Mouse (Mus musculus): ENCODE results near the gene Lep. TPM values are rescaled to one million over a fixed set of nuclear protein-coding genes. Genes with fewer than 3 reads are reported as not detected.

Gene Lep
- 10 to 100 TPM in 1 of 2 experiments, under 1 TPM in 1; 0.83 to 56.5 TPM for total RNA-seq (2021)
- long read RNA-seq, experiment 1, transcript Lep-201 (3 exons, 3,259 nt) = major isoform, 54 of 74 reads
- long read RNA-seq, experiment 1, partial matches to known transcripts = 3 of 74 reads
- long read RNA-seq, experiment 1, other reads (novel, unspliced or antisense) = 17 of 74 reads
- long read RNA-seq, experiment 2, transcript Lep-201 (3 exons, 3,259 nt) = major isoform, 8 of 10 reads
- long read RNA-seq, experiment 2, partial matches to known transcripts = 1 of 10 reads
- long read RNA-seq, experiment 2, other reads (novel, unspliced or antisense) = 1 of 10 reads

DNA sequence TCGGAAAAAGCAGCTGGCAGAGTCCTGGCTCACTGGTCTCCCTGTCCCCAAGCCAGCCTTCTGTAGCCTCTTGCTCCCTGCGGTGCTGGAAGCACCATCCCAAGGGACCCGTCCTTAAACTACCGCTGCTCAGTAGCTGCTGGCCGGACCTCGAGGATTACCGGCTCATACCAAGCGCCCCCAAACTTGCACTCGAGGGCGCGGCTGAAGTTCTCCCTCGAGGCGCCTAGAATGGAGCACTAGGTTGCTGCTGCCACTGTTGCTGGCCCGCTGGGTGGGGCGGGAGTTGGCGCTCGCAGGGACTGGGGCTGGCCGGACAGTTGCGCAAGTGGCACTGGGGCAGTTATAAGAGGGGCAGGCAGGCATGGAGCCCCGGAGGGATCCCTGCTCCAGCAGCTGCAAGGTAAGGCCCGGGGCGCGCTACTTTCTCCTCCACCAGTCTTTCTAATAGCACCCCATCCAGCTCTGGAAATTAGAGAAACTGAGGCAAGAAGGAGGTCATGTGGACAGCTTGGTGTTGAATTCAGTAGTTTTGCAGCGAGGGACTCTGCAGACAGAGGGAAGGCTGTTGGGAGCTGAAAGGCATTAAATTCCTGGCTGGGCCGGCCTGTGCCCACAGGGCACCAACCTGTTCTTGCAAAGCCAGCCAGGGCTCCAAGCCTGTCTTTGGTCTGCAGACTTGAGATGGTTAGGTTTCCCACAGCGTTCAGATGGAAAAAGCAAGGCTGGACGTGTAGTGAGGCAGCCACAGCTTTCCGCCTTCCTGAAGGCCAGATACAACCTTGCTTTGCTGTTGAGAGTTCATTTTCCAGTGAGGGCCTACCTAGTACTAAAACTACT lies at the start of gene Lep:
Gene Lep (plus strand): TSS at position 375 of the 840 bp plus-strand sequence.
- peak in 1 of 2 experiments; percentile 38 for DNase-seq (ENCODE audit: low spot score in 2 of 2)

DNA sequence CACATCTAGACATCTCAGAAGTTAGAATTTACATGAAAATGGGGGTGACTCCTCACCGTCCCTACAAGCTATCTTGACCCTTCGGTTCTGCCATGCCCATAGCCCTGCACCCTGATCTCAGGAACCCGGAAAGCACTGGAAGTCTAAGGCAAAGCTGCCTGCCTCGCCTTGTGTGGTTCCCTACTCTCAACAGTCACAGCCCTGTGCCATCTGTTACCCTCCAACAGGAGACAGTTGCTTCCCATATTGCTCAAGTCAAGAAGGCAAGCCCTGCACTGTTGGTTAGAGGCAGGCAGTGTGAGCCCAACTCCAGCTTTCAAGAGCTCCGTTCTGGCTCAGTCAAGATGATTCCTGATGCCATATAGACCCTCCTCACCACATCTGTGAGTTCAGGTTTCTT lies 48.4 kb upstream of the Lep start:
- no peak for DNase-seq (ENCODE audit: low spot score in 2 of 2)

DNA sequence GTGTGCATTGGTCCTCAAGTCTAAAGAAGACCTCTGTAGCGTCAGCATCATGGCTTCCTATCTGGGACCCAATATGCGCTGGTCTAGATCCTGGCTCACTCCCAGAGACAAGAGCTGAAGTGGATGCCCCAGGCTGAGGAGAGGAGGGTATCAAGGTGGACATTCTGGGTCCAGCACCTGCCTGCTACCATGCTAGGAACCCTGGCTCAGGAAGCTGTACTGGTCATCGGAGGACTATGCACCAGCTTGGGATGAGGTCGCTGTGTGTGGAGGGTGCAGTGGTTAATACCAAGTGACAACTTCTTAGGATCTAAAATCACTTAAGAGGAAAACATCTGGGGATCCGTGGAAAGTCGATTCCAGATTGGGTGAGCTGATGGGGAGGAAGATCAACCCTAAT lies 46.8 kb upstream of the Lep start:
- no peak for DNase-seq (ENCODE audit: low spot score in 2 of 2)

DNA sequence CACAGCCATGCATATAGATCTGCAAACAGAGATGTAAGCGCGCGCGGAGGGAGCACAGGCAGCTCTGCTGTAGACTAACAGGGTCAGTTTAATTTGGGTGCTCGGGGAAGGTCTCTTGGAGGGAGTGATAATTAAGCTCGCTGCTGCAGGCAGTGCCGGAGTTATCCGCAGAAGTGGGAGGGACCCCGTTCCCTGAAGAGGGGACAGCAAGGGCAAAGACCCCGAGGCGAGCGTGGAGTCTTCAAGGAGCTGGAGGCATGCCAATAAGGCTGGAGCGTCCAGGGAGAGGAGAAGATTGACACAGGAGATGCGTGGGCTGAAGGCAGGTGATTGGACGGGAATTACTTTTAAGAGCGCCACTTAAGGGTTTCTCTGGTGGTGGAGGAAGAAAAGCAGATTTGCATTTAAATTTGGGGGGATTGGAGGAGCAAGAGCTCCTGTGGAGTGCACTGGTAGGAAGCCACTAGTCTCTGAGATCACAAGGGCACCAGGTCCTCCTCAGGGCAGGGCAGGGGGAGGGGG lies 43.1 kb upstream of the Lep start:
- DNase-seq (ENCODE audit: low spot score in 2 of 2) = no peak

DNA sequence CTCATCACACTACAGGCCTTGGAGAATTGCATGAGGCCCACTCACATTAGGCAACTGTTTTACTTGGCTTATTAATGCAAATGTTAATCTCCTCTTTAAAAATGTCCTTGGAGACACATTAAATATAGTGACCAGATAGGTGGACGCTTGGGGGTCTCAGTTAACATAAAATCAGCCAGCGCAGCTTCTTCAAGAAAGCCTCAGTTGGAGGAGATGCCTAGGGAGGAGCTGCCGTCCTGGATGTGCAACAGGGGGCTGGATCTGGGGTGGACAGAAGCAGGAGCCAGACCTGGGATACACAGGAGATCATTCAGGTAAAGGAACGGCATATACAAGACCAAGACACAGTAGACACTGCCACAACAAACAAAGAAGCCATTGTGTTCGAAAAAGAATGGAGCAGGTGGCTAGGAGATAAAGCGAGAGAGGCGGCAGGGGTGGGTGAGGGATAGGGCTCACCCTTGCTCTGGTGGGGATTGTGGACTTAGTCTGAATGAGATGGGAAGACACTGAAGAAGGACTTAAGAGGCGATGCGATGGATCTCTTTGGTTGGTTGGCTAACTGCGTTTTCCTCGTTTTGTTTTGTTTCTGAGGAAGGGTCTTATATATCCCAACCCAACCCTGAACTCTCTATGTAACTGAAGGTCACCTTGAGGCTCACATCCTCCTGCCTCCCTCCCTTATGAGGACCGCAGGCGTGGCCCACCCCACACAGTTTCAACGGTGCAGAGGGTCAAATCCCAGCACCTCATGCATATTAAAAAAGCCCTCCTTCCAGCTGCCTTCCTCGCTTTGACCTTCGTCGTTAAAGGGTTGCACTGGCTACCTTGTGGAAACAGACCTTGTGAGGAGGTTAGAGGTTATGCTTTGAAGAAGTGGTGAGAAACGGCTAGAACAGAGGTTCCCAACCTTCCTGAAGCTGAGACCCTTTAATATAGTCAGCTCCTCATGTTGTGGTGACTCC lies 40.0 kb upstream of the Lep start:
- DNase-seq (ENCODE audit: low spot score in 2 of 2) = no peak

DNA sequence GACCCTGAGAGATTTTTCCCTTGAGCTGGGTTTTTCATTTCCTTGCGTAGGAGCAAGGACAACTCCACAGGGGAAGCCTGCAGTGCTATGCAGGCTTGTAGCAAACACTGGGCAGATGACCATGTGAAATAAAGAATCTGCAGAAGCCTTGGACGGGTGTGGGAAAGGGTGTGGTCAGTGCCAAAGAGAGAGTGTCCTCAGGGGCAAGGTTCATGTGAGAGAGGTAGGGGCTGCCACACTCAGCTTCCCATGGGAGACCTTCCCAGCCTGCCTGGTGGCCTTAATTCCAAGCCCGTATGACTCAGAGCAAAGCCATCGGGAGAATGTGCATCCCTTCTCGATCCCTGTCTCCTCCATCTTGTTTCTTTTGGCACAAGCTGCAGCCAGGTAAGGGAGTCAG lies 39.1 kb upstream of the Lep start:
- DNase-seq (ENCODE audit: low spot score in 2 of 2) = no peak

DNA sequence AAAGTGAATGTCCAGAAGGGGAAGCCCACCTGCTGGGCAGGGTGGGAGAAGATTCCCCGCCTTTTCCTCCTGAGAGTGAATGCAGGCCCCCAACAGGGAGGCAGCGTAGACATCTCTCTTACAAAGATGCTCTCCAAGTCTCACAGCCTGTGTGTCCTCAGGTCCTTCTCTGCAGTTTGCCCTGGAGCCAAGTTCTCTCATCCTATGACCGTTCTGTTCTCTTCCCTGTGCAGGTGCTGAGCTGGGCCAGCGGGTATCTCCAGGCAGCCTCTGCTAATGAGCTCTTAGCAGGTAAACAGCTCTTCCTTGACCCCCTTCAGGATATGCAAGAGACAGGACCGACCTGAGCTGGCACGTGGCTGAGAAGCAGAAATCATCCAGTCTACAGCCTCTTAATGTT lies 38.5 kb upstream of the Lep start:
- no peak for DNase-seq (ENCODE audit: low spot score in 2 of 2)

DNA sequence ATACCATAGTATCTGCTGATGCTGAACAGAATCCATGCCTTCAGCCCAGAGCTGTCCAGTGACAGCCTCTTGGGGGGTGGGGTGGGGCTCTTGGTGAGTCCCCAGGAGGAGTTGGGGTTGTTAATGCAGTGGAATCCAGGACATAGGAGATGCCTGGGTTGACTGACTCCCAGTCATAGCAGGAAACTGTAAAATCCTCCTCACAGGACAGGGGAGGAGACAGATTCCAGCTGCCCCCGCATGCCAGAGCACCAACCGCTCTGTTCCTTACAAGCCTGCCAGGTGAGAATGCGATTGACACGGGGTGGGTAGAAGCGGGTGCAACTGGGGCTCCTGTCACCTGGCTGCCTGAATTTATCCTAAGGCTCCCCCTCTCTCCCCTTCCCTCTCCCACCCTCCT lies 37.9 kb upstream of the Lep start:
- DNase-seq (ENCODE audit: low spot score in 2 of 2) = no peak

DNA sequence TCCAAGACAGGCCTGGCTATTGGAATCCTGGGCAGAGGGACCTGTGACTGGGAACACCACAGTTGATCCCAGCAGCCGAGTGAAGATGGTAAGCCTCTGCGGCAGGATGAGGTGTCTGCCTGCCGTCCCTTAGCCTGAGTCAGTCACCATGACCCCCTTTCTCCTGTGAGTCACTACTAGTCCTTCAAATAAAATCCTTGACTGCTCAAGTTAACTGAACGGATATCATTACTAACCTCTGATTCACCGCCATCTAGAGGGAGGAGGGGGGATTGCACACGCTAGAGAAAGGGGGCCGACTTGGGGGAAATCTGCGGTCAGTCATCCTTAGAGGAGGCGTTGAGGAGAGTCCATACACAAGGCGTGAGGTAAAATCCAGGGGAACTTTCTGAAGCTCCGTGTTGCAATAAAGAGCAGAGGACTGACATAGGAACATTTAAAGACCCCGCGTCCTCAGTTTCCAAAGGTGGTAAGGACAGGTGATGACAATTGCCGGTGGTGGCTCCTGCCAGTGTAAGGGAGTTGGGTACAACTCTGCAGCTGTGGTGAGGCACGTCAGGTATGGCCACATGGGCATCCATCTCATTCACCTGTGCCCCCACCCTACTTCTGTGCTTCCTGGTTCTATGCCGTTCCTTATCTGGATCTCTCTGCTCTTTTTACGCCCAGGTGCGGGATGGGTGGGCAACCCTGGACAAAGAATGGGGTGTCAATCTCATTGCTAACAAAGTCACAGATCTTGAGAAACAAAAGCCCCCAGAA lies 36.6 kb upstream of the Lep start:
- peak; percentile 55 to 63 for DNase-seq (ENCODE audit: low spot score in 2 of 2)

DNA sequence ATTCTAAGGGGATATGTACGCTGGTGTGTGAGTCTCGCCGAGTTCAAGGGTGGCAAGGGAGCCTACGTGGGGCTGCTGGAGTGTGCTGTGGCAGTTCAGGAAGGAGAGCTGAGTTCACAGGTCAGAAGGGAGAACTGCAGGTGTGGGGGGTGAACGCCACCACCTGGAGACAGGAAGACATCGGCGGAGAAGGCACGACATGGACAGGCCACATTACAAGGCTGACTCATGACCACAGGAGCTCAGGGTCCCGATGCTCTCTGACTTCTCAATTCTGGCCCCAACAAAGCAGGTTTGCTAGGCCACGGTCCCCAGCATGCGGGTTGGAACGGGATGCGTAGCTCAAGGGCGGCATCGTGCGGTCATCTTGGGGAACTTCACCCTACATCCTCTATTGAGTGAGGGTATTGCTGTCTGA lies 36.0 kb upstream of the Lep start:
- DNase-seq (ENCODE audit: low spot score in 2 of 2) = peak; percentile 75 to 77

DNA sequence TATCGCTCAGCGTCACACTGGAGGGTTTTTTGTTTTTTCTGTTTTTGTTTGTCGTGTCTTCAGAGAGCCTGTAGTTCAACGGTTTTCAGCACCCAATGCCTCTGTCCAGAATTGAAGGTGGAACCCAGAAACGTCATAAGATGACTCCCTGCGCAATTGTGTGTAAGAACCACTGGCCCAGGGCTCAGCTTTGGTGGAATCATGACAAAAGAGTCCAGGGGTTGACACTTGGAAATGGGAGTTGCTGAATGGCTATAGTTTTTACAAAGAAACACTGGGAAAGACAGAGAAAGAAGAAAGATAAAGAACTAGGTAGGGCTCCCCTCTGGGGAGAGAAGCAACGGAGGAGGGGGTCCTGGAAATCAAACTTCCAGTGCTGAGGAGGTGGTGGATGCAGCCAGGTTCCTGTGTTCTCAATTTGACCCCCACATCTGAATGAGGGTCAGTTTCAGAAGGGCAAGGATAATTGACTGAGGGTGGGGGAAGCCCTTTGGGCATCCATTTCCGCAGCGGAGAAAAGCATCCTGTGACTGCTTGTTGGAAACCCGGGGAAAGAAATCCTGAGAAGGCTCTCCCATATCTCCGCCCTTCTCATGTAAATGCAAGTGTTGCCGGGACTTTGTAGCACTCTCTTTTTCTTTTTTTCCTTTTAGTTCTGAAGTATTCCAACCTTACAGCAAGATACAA lies 34.1 kb upstream of the Lep start:
- no peak for DNase-seq (ENCODE audit: low spot score in 2 of 2)

DNA sequence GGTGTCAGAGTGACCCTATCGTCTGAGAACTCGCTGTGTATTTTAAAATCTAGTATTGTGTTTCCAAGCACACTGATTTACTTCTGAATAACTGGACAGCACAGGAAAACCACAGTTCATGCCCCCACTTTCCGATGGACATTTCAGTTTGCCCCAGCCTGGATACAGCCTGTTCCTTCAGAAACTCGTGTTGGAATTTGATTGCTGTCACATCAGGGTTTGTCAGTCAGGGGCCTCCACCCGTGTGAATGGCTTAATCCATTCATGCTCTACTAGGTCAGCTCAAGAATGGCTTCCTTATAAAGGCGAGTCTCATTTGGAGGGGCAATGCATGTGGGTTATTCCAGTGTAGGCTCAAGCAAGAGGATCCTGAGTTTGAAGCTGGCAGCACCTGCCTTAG lies 33.3 kb upstream of the Lep start:
- DNase-seq (ENCODE audit: low spot score in 2 of 2) = no peak

DNA sequence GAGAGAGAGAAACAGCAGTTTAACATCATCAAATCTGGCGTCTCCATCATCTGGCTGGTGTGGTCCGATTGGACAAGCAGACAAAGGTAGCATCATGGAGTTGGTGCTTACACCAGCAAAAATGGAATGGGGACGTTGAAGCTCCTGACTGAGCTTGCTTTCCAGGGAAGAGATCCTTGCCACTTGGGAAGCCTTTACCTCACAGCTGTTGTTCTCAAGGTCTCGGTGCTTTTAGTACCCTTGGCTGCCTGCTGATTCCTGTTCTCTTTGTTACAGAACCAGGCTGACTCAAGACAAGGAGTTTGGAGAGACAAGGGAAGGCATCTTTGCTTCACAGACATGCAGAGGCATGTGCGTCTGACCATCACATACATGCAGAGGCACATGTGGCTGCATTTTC lies 31.9 kb upstream of the Lep start:
- no peak for DNase-seq (ENCODE audit: low spot score in 2 of 2)

DNA sequence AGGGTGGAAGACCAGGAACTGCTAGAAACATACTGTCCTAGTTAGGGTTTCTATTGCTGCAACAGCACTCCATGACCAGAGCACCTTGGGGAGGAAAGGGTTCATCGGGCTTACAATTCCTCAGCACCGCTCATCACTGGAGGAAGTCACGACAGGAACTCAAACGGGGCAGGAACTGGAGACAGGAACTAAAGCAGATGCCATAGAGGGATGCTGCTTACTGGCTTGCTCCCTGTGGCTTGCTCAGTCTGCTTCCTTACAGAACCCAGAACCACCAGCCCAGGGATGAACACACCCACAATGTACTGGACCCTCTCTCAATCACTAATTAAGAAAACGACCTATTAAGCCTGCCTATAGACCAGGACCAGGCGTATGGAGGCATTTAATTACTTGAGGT lies 30.5 kb upstream of the Lep start:
- no peak for DNase-seq (ENCODE audit: low spot score in 2 of 2)

DNA sequence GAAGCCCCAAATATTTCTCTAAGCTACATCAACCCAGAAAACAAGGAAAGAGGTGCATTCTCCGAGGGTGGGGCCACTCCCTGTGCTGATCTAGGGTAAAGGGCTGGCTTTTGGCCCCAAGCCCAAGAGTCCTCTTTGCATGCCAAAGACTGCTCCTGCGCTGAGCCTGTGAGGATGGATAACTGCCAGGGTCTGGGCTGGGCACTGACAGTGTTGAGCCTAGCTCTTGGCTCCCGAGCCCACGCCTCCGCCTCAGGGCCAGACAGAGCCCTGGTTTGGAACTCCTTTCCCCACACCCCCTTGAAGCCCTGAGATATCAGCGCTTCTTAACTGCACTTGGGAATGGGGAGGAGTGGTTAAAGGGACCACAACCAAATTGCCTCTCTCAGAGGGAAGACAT lies 28.8 kb upstream of the Lep start:
- peak in 1 of 2 experiments; percentile 57 for DNase-seq (ENCODE audit: low spot score in 2 of 2)

DNA sequence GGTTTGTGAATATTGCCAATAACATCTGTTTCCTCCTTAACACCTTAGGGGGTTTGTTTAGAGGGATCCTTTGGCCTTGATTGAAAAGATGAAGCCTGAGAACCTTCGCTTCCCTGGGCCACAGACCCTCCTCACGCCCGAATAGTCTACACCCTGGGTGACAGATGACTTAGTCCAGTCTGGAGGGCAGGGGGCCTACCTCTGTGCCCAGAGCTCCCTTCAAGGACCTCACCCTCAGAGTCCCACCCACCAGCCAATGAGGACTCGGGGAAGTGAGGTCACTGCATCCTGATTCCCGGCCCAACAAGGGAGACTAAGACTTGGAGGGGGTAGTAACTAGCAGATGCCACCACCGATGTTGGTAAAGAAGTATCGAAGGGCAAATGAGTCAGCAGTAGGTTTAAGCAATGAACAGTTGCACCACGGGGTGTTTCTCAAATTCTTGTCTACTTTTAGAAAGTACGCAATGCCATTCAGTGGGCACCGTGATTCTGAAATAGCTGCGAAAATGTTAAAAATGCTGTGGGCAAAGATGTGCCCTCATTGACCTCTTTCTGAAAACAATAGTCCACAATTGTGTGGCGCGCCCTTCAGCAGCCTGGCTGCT lies 28.2 kb upstream of the Lep start:
- no peak for DNase-seq (ENCODE audit: low spot score in 2 of 2)

DNA sequence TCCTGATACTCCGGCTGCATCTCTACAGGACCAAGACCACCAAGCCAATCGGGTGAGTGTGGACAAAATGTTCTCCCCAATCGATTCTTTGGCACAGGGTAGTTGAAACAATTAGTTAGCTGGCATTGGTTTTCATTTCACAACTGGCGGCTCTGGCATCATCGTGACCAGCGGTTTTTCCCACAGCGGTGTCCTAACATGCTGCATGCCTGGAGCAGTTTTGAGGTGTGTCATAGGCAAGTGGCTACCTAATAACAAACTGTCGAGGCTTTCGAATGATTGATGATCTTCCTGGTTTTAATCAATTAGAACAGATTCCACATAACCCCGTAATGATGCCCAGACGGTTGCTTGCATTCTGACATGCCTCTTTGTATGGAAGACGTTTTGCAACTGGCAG lies 27.6 kb upstream of the Lep start:
- no peak for DNase-seq (ENCODE audit: low spot score in 2 of 2)

DNA sequence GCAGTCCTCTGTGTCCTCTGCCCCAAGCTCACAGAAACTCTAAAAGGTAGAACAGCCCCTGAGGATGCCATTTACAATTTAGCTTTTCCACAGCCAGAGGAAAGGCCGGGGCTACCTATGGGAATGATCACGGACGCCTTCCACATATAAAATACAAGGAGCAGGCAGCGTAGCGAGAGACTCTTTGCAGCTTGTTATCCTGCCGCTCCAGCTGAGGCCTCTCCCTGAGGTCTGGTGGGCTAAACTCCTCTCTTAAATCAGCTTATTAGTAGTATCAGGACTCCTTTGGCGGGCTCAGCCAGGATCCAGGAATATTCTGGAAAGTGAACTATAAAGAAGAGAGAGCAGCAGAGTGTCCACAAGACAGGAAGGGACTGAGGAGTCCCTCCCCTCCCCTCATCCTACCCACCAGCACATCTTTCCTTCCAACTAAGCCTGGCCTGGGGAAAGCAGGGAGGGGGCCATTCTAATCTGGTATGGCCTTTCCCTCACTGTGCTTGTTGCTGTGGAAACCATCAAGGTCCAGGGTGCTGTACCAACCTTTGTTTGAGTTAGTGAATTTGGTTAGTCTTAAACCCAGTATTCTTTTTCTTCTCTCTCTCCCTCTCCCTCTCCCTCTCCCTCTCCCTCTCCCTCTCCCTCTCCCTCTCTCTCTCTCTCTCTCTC lies 25.9 kb upstream of the Lep start:
- DNase-seq (ENCODE audit: low spot score in 2 of 2) = no peak

DNA sequence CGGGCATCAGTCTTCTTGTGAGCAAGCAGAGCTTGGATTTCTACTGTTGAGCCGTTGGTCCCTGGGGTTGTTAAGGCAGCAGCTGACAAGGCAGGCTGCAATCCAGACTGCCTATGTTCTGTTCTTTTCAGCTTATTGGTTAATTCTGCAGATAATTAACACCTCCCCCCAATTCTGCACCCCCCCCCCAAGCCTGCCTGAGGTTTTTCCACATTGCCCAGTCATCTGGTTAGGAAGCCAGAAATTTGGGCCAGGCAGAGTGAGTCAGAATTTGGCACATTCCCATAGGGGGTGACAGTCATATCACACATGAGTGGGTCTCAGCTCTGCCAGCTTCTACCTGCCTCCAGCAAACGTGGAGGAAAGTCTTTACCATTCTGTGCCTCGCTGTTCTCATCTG lies 23.3 kb upstream of the Lep start:
- no peak for DNase-seq (ENCODE audit: low spot score in 2 of 2)

Measured in adrenal gland, adult 18-20 months (tissue).